Mouse (Mus musculus) ES-E14 (cell line): ENCODE data around the gene 4930432K21Rik. TPM values are rescaled to one million over a fixed set of nuclear protein-coding genes. Genes with fewer than 3 reads are reported as not detected.

Experiments
- DNase-seq: peaks from one replicate; pipeline ENCODE4 v3.0.0-alpha.2; 2013; ENCODE audit warnings: low read depth, low spot score
- H3K27ac ChIP-seq: 2 replicates; pipeline ENCODE4 v1.5.1; 2012; ENCODE audit warnings: low read depth, mild to moderate bottlenecking, low read length, moderate library complexity, mixed read lengths; ENCODE audit not compliant: poor library complexity, insufficient read depth, severe bottlenecking
- H3K36me3 ChIP-seq: 2 replicates; pipeline ENCODE4 v1.6.1; 2012; ENCODE audit warnings: mild to moderate bottlenecking, low read length, moderate library complexity, mixed read lengths; ENCODE audit not compliant: control insufficient read depth, poor library complexity, insufficient read depth, severe bottlenecking
- H3K4me1 ChIP-seq, 2 experiments: fragments of 150-350 bp in 1 of 2; sonication (generic) in 1 of 2; 2 replicates each; pipeline ENCODE4 v1.6.1; 2012; ENCODE audit warnings: low read length in 2 of 2, mild to moderate bottlenecking in 1 of 2, mixed read lengths in 1 of 2; ENCODE audit not compliant: control insufficient read depth in 2 of 2, insufficient read depth in 2 of 2, poor library complexity in 1 of 2
- H3K4me3 ChIP-seq, 2 experiments: fragments of 150-350 bp in 1 of 2; sonication (generic) in 1 of 2; 2 replicates each; pipeline ENCODE4 v1.5.1; 2012; ENCODE audit warnings: low read length in 2 of 2, low read depth in 1 of 2, mild to moderate bottlenecking in 1 of 2, mixed read lengths in 1 of 2; ENCODE audit not compliant: insufficient read depth in 1 of 2, poor library complexity in 1 of 2, severe bottlenecking in 1 of 2
- H3K9ac ChIP-seq: 2 replicates; pipeline ENCODE4 v1.6.1; 2012; ENCODE audit warnings: low read depth, mild to moderate bottlenecking, low read length, mixed read lengths; ENCODE audit not compliant: poor library complexity, insufficient read depth, severe bottlenecking
- H3K9me3 ChIP-seq: fragments of 150-350 bp; sonication (generic); 2 replicates; pipeline ENCODE4 v1.6.1; 2012; ENCODE audit warnings: low read depth, mild to moderate bottlenecking, low read length; ENCODE audit not compliant: control insufficient read depth, insufficient read depth
- CHD2 ChIP-seq: IDR thresholded peaks from 2 replicates; pipeline ENCODE4 v1.6.1; 2014; ENCODE audit warnings: mild to moderate bottlenecking, low read depth, low read length, inconsistent platforms
- HCFC1 ChIP-seq: IDR thresholded peaks from 2 replicates; pipeline ENCODE4 v1.6.1; 2012; ENCODE audit warnings: low read length, inconsistent platforms, borderline replicate concordance; ENCODE audit not compliant: insufficient read depth
- MAFK ChIP-seq: IDR thresholded peaks from 2 replicates; pipeline ENCODE4 v1.6.1; 2014; ENCODE audit warnings: mild to moderate bottlenecking, low read depth, low read length, inconsistent platforms; ENCODE audit not compliant: insufficient read depth
- ZC3H11A ChIP-seq: IDR thresholded peaks from 2 replicates; pipeline ENCODE4 v1.6.1; 2012; ENCODE audit warnings: low read depth, mild to moderate bottlenecking, inconsistent platforms, low read length, borderline replicate concordance
- ZNF384 ChIP-seq: IDR thresholded peaks from 2 replicates; pipeline ENCODE4 v1.6.1; 2012; ENCODE audit warnings: low read depth, low read length, inconsistent platforms
- in situ Hi-C, 2 experiments: fragments of 600-800 bp; cut with MboI; formaldehyde crosslinking; loops; one replicate each; pipeline ENCODE4 v1.15.1; 2025; ENCODE audit warnings: low sequenced_read_pairs in 2 of 2, inconsistent platforms in 1 of 2; ENCODE audit not compliant: unreplicated experiment in 2 of 2
- total RNA-seq: library from RNA; depleted of rRNA; stranded (reverse); fragments of 300-350 nt; gene quantifications from 2 replicates; pipeline ENCODE4 v1.2.3, GENCODE M21; 2012

The 4930432K21Rik gene
- total RNA-seq, 1 experiment = 4.9 TPM

DNA sequence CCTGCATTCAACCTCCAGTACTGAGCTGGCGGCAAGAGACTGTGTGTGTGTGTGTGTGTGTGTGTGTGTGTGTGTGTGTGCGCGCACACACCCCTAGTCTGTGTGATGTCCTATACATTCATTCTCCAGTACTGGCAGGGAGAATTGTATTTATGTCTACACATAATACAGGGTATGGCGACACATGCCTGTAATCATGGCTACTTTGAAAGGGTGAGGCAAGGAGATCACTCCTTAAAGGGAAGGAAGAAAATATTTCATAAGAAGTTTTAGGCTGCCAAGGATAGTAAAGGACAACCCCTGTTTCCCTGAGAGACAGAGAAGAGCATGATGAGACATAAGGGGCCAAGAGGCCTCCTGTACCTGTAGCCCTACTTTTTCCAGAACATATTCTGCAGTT, 9.8 kb downstream of the 4930432K21Rik start:
- H3K4me3 ChIP-seq = no peak overlapping the region
- in situ Hi-C loops = no loop called here
- TF ChIP-seq MAFK (no peak), HCFC1 (no peak)
- no peaks in the 10 kb centered on the region for H3K9me3 ChIP-seq
- 0 out of 2 replicates have a peak, but pooled peaks cover 1% of the 10 kb centered on the region for H3K36me3 ChIP-seq
- no peak overlapping the region for H3K27ac ChIP-seq
- H3K9ac ChIP-seq = no peak overlapping the region
- DNase-seq = no peak
- H3K4me1 ChIP-seq = no peaks in the 10 kb centered on the region

DNA sequence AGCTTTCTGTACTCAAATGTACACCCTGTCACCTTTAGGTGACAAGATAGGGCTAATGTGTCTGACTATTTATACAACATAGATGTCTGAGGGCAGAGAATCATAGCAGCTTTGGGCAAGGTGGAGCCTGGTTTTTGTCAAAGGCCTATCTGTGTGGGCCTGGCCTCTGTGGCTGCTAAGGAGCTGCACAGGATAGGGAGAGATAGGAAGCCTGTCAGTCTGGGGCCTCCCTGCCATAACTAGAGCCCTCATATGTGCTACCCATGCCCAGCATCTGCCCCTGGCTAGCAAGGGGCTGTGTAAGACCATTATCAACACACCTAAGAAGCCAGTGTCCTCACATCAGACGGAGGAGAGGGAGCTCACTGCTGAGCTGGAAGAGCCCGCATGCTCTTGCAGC, 19.9 kb downstream of the 4930432K21Rik start:
- no peak overlapping the region for H3K27ac ChIP-seq
- DNase-seq = no peak

DNA sequence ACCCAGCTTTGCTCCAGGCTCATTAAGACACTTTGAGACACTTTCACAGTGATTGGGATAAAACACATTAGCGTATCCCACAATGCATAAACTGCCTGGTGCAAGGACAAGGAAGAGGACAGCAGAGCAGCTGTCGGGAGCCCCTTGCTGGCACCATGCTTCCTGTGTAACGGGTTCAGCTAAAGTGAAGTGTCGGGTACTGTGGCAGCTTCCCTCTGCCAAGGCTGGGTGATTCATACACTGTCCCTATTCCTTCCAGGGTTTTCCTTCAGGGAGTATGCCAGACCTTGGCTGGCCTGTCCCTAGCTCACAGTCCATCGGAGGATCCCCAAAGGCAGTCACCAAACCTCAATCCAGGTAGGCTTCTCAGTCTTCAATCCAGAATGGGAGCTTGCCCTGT, 22.3 kb downstream of the 4930432K21Rik start:
- H3K36me3 ChIP-seq = peaks cover 28% of the 10 kb centered on the region
- TF ChIP-seq HCFC1 (no peak), CHD2 (no peak), MAFK (no peak), ZNF384 (no peak), ZC3H11A (no peak)

More for the DNA sequence above, 19.9 kb downstream of the 4930432K21Rik start:
- Histone ChIP-seq H3K9me3 (no peaks in the 10 kb centered on the region), H3K9ac (no peak overlapping the region), H3K36me3 (peaks cover 15% of the 10 kb centered on the region), H3K4me1 (peaks cover 0 to 5% of the 10 kb centered on the region in 2 experiments; a peak in 1 of 4 replicates), H3K4me3 (no peak overlapping the region)
- TF ChIP-seq ZNF384 (no peak), HCFC1 (no peak), ZC3H11A (no peak)
- in situ Hi-C loops = no loop called here

DNA sequence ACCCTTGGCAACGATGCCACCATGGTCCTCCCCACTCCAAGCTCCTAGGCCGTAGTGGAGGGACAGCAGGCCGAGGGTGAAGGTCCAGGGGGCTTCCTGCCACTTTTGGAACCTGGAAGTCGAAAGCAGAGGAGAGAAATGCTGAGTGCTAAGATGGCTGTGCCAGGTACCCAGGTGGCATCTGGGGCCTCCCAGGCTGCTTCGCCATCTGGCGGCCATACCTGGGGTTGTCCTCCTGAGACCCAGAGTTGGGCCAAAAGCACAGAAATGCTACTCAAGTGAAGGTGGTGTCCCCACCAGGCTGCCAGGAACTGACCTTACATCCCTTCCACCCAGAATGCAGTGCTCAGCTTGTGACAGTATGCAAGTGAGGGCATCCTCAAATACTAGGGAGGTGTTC, 26.0 kb downstream of the 4930432K21Rik start:
- H3K4me1 ChIP-seq = peaks cover 7 to 22% of the 10 kb centered on the region in 2 experiments
- no peaks in the 10 kb centered on the region for H3K9me3 ChIP-seq
- H3K4me3 ChIP-seq = no peak overlapping the region
- no peak for TF ChIP-seq ZNF384
- no peak for TF ChIP-seq MAFK
- no peak for TF ChIP-seq HCFC1
- H3K36me3 ChIP-seq = peaks cover 29% of the 10 kb centered on the region
- no peak overlapping the region for H3K9ac ChIP-seq
- H3K27ac ChIP-seq = no peak overlapping the region
- DNase-seq = no peak
- in situ Hi-C loops = no loop called here

More for the DNA sequence above, 22.3 kb downstream of the 4930432K21Rik start:
- Histone ChIP-seq H3K4me3 (no peak overlapping the region), H3K9ac (no peak overlapping the region), H3K4me1 (peaks cover 0 to 6% of the 10 kb centered on the region in 2 experiments; a peak in 1 of 4 replicates), H3K27ac (no peak overlapping the region), H3K9me3 (no peaks in the 10 kb centered on the region)
- no peak for DNase-seq
- in situ Hi-C loops = no loop called here

DNA sequence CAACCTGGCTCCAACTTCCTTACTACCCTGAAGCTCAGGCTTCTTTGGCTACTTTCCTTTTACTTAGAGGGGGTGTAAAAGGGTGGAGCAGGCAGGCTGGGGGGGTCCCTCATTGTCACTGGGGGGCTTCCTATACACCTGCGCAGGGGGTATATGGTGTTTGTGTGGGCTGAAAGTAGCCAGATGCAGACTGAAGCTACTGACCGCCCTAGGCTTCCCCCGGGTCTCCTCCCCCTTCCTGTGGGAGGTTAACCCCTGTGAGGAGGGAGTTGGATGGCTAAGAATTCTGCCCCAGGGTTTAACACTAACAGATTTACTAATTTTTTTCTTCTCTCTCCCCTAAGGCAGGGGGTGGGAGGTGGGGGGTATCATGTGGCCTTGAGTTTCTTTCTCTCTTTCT, 28.7 kb downstream of the 4930432K21Rik start:
- Histone ChIP-seq H3K4me3 (no peak overlapping the region), H3K36me3 (peaks cover 25% of the 10 kb centered on the region), H3K27ac (peak overlapping the region; percentile 14; the same call in 1 of the 2 replicates), H3K9me3 (no peaks in the 10 kb centered on the region), H3K9ac (peak overlapping the region; percentile 7; the same call in 1 of the 2 replicates), H3K4me1 (peaks cover 18 to 38% of the 10 kb centered on the region in 2 experiments)
- no peak for DNase-seq
- TF ChIP-seq HCFC1 = no peak
- no peak for TF ChIP-seq CHD2
- no peak for TF ChIP-seq MAFK
- no peak for TF ChIP-seq ZC3H11A
- no peak for TF ChIP-seq ZNF384
- in situ Hi-C loops = no loop called here
